Mouse (Mus musculus) hindbrain, embryonic 16.5 days (tissue): ENCODE results near the gene Gm10203. TPM values are rescaled to one million over a fixed set of nuclear protein-coding genes. Genes with fewer than 3 reads are reported as not detected.
"Not testable (repeated sequence)": the region's sequence is repeated elsewhere in the genome, so short reads cannot be mapped to it uniquely, and the experiment has no call there.

Experiments
- ATAC-seq: fragments of 200-750 bp; cut with Nextera tagmentation; 2 replicates; pipeline ENCODE4 v1.8.0; 2017; ENCODE audit warnings: moderate TSS enrichment, moderate library complexity
- H3K27ac ChIP-seq: fragments of 300-500 bp; sonication (generic); 2 replicates; pipeline ENCODE4 v1.5.1; 2014; ENCODE audit warnings: low read depth, mild to moderate bottlenecking, control low read depth, low read length, moderate library complexity
- H3K27me3 ChIP-seq: fragments of 300-500 bp; sonication (generic); replicated peaks from 2 replicates; pipeline ENCODE4 v1.6.1; 2014; ENCODE audit warnings: low read length; ENCODE audit not compliant: control insufficient read depth, insufficient read depth
- H3K36me3 ChIP-seq: fragments of 300-500 bp; sonication (generic); 2 replicates; pipeline ENCODE4 v1.6.1; 2014; ENCODE audit warnings: mild to moderate bottlenecking, low read length, moderate library complexity, mixed read lengths; ENCODE audit not compliant: control insufficient read depth, insufficient read depth
- H3K4me1 ChIP-seq: fragments of 300-500 bp; sonication (generic); 2 replicates; pipeline ENCODE4 v1.6.1; 2014; ENCODE audit warnings: low read depth, low read length; ENCODE audit not compliant: control insufficient read depth, insufficient read depth
- H3K4me2 ChIP-seq: fragments of 300-500 bp; sonication (generic); 2 replicates; pipeline ENCODE4 v1.6.1; 2014; ENCODE audit warnings: mild to moderate bottlenecking, low read length, control low read depth, moderate library complexity
- H3K4me3 ChIP-seq: fragments of 300-500 bp; sonication (generic); 2 replicates; pipeline ENCODE4 v1.5.1; 2014; ENCODE audit warnings: mild to moderate bottlenecking, low read length, control low read depth, moderate library complexity
- H3K9ac ChIP-seq: fragments of 300-500 bp; sonication (generic); 2 replicates; pipeline ENCODE4 v1.6.1; 2014; ENCODE audit warnings: low read depth, mild to moderate bottlenecking, control low read depth, low read length, moderate library complexity
- H3K9me3 ChIP-seq: fragments of 300-500 bp; sonication (generic); 2 replicates; pipeline ENCODE4 v1.6.1; 2014; ENCODE audit warnings: mild to moderate bottlenecking, low read length, moderate library complexity; ENCODE audit not compliant: control insufficient read depth
- WGBS: fragments of 180-500 bp; shearing (Covaris S2); extraction: QIAGEN DNeasy Blood & Tissue Kit; methylation state at CpG from one replicate; pipeline ENCODE4 v1.1.7; 2014; 5-methylcytosine and 5-hydroxymethylcytosine counted together
- polyA plus RNA-seq: library from polyadenylated mRNA; unstranded; fragments of >200 nt; fragmentation: Nextera tagmentation; extraction: Ambion mirVana; gene quantifications from 2 replicates; pipeline ENCODE4 v1.2.1, GENCODE M21; 2015

Gm10203 gene
- not detected in 2 replicates for polyA plus RNA-seq

DNA sequence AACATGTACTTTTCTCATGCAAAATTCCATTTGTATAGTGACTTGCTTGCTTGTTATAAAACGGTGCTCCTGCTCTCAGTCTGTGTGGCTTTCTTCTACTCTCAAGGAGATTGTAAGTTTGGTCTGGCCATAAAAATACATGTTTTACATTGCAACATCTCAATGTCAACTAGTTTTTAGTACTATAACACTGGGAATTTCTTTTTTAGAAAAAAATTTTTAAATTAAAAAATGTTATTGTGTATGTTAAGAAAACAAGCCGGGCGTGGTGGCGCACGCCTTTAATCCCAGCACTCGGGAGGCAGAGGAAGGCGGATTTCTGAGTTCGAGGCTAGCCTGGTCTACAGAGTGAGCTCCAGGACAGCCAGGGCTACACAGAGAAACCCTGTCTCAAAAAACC, at the start of gene Gm10203:
TSS of gene Gm10203 (plus strand) at position 301 of the 400 bp plus-strand sequence.
- H3K36me3 ChIP-seq, H3K9me3 ChIP-seq, H3K4me3 ChIP-seq, H3K4me2 ChIP-seq, ATAC-seq, H3K4me1 ChIP-seq, H3K27me3 ChIP-seq, H3K27ac ChIP-seq, H3K9ac ChIP-seq: not testable (repeated sequence)
- 83% methylated on average over 8 of the region's 8 CpGs for WGBS

DNA sequence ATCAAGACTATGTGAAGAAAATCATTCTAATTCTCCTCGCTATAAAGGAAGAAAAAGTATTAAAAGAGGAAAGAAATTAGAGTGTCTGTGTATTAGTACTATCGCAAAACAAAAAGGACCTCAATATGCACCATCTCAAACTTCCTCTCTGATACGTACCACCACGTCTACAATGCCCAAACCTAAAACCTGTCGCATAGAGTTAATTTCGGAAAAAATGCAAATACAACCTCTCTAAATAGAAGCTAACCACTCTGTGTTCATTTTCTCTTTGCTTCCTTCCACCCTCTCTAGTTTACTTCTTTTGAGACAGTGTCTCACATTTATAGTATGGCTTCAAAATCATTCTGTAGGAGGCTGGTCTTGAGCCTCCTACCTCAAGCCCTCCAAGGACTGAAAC, 37.6 kb upstream of the Gm10203 start:
- H3K36me3 ChIP-seq: no peaks in the 10 kb centered on the region
- no peak overlapping the region for H3K27ac ChIP-seq
- ATAC-seq: no peak
- over 99% methylated on average over 6 of the region's 6 CpGs for WGBS
- no peak overlapping the region for H3K4me3 ChIP-seq
- H3K27me3 ChIP-seq: no peaks in the 10 kb centered on the region
- H3K4me1 ChIP-seq: no peaks in the 10 kb centered on the region
- H3K9me3 ChIP-seq: no peaks in the 10 kb centered on the region
- H3K9ac ChIP-seq: no peak overlapping the region
- H3K4me2 ChIP-seq: no peak overlapping the region

- no peak for ATAC-seq
- WGBS: 72% methylated on average over 5 of the region's 5 CpGs
Observed at GRCm38 (mm10) chr6:149093465-149093864, 36.5 kb upstream of the Gm10203 start.

GRCm38 (mm10) chr6:149094555-149094954, 35.4 kb upstream of the Gm10203 start:
- ATAC-seq: no peak
- WGBS: 86% methylated on average over 1 of the region's 1 CpGs
- Histone ChIP-seq H3K36me3 (no peaks in the 10 kb centered on the region), H3K9me3 (no peaks in the 10 kb centered on the region), H3K4me2 (no peak overlapping the region), H3K4me3 (no peak overlapping the region), H3K9ac (no peak overlapping the region), H3K27ac (no peak overlapping the region), H3K4me1 (peaks cover 3% of the 10 kb centered on the region), H3K27me3 (no peaks in the 10 kb centered on the region)

More at GRCm38 (mm10) chr6:149093465-149093864, 36.5 kb upstream of the Gm10203 start:
- Histone ChIP-seq H3K9ac (no peak overlapping the region), H3K9me3 (no peaks in the 10 kb centered on the region), H3K27me3 (no peaks in the 10 kb centered on the region), H3K4me1 (no peaks in the 10 kb centered on the region), H3K36me3 (no peaks in the 10 kb centered on the region), H3K4me2 (no peak overlapping the region), H3K27ac (no peak overlapping the region), H3K4me3 (no peak overlapping the region)

GRCm38 (mm10) chr6:149095389-149095788, 34.6 kb upstream of the Gm10203 start:
- peaks cover 5% of the 10 kb centered on the region for H3K4me1 ChIP-seq
- no peaks in the 10 kb centered on the region for H3K27me3 ChIP-seq
- WGBS: 48% methylated on average over 6 of the region's 6 CpGs
- H3K9ac ChIP-seq: no peak overlapping the region
- no peaks in the 10 kb centered on the region for H3K36me3 ChIP-seq
- no peak overlapping the region for H3K4me3 ChIP-seq
- no peak overlapping the region for H3K27ac ChIP-seq
- ATAC-seq: no peak
- no peaks in the 10 kb centered on the region for H3K9me3 ChIP-seq
- no peak overlapping the region for H3K4me2 ChIP-seq

GRCm38 (mm10) chr6:149096233-149096632, 33.7 kb upstream of the Gm10203 start:
- Histone ChIP-seq H3K4me2 (no peak overlapping the region), H3K9me3 (no peaks in the 10 kb centered on the region), H3K27ac (no peak overlapping the region), H3K4me3 (no peak overlapping the region), H3K36me3 (no peaks in the 10 kb centered on the region), H3K9ac (no peak overlapping the region), H3K4me1 (peaks cover 5% of the 10 kb centered on the region), H3K27me3 (no peaks in the 10 kb centered on the region)
- 88% methylated on average over 2 of the region's 2 CpGs for WGBS
- ATAC-seq: no peak

DNA sequence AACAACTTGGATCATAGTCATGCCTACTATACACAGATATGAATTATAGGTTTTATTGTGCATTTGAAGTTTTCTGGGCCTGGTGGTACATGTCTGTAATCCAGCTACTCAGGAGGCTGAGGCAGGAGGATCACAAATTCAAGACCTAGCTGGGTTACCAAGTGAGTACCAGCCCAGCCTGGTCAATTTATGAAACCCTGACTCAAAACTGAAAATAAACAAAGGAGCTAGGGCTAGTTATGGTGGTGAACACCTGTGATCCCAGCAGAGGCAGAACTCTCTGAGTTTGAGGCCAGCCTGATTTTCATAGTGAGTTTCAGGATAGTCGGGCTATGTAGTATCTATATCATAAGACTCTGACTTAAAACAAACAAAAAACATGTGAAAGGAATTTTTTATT, 32.7 kb upstream of the Gm10203 start:
- no peak for ATAC-seq
- H3K4me1 ChIP-seq: peaks cover 5% of the 10 kb centered on the region
- no peak overlapping the region for H3K4me2 ChIP-seq
- no peaks in the 10 kb centered on the region for H3K9me3 ChIP-seq
- 100% methylated on average over 1 of the region's 1 CpGs for WGBS
- no peaks in the 10 kb centered on the region for H3K27me3 ChIP-seq
- no peaks in the 10 kb centered on the region for H3K36me3 ChIP-seq
- H3K9ac ChIP-seq: no peak overlapping the region
- H3K4me3 ChIP-seq: no peak overlapping the region
- H3K27ac ChIP-seq: no peak overlapping the region

GRCm38 (mm10) chr6:149098993-149099392, 31.0 kb upstream of the Gm10203 start:
- Histone ChIP-seq H3K27me3 (no peaks in the 10 kb centered on the region), H3K4me2 (peak overlapping the region; percentile 45), H3K4me3 (no peak overlapping the region), H3K36me3 (no peaks in the 10 kb centered on the region), H3K9ac (no peak overlapping the region), H3K9me3 (no peaks in the 10 kb centered on the region), H3K27ac (no peak overlapping the region), H3K4me1 (peaks cover 5% of the 10 kb centered on the region)
- no peak for ATAC-seq

- H3K4me2 ChIP-seq: peak overlapping the region; percentile 69
- peak; percentile 60 for ATAC-seq
- H3K27me3 ChIP-seq: no peaks in the 10 kb centered on the region
- no peaks in the 10 kb centered on the region for H3K36me3 ChIP-seq
- H3K27ac ChIP-seq: peak overlapping the region; percentile 98
- H3K4me1 ChIP-seq: peaks cover 5% of the 10 kb centered on the region
- H3K9me3 ChIP-seq: no peaks in the 10 kb centered on the region
- H3K4me3 ChIP-seq: peak overlapping the region; percentile 95
- WGBS: under 1% methylated on average over 39 of the region's 52 CpGs
- peak overlapping the region; percentile 99 for H3K9ac ChIP-seq
Observed at GRCm38 (mm10) chr6:149100174-149101075, 29.5 kb upstream of the Gm10203 start.
